Mouse (Mus musculus): ENCODE results near the gene Cdh13. TPM values are rescaled to one million over a fixed set of nuclear protein-coding genes. Genes with fewer than 3 reads are reported as not detected.
A peak's percentile ranks its signal among the peaks of the same experiment; 100 is the strongest.

Gene Cdh13
- polyA plus RNA-seq, 1 experiment from 2014 or later: 18.5 TPM

- TF ChIP-seq CTCF (IDR thresholded peaks at IDR 0.05; ENCODE audit: low read depth) (no peak), EP300 (optimal IDR thresholded peaks at IDR 0.05) (no peak)
- Histone ChIP-seq H3K27me3 (ENCODE audit: control insufficient read depth, insufficient read depth, low read length) (no peaks in the 10 kb centered on the region), H3K4me3 (ENCODE audit: low read depth, low read length) (no peak overlapping the region), H3K9ac (ENCODE audit: low read length) (0 out of 2 replicates have a peak overlapping the region, but pooled peaks have one; percentile 27), H3K4me1 (replicated peaks; ENCODE audit: control insufficient read depth, insufficient read depth) (no peaks in the 10 kb centered on the region), H3K4me2 (replicated peaks; ENCODE audit: low read depth) (no peak overlapping the region), H3K9me3 (ENCODE audit: control insufficient read depth, low read length) (no peaks in the 10 kb centered on the region), H3K27ac (replicated peaks) (no peak overlapping the region), H3K36me3 (ENCODE audit: control insufficient read depth, insufficient read depth, low read length) (no peaks in the 10 kb centered on the region)
- DNase-seq (ENCODE audit: low spot score) (no peak), ATAC-seq (ENCODE audit: low FRiP score, low TSS enrichment) (no peak)
- WGBS: 9% methylated on average over 6 of the region's 6 CpGs
Observed at GRCm38 (mm10) chr8:119098261-119098660, 814.7 kb downstream of the Cdh13 start.

- no peak for DNase-seq (ENCODE audit: low spot score)
- H3K36me3 ChIP-seq (ENCODE audit: control insufficient read depth, insufficient read depth, low read length): no peaks in the 10 kb centered on the region
- H3K27me3 ChIP-seq (ENCODE audit: control insufficient read depth, insufficient read depth, low read length): no peaks in the 10 kb centered on the region
- H3K4me3 ChIP-seq (ENCODE audit: low read depth, low read length): no peak overlapping the region
- WGBS: 57% methylated on average over 6 of the region's 6 CpGs
- H3K4me2 ChIP-seq (replicated peaks; ENCODE audit: low read depth): no peak overlapping the region
- H3K9me3 ChIP-seq (ENCODE audit: control insufficient read depth, low read length): no peaks in the 10 kb centered on the region
- H3K27ac ChIP-seq (replicated peaks): no peak overlapping the region
- H3K9ac ChIP-seq (ENCODE audit: low read length): no peak overlapping the region
- no peak for TF ChIP-seq CTCF (IDR thresholded peaks at IDR 0.05; ENCODE audit: low read depth)
- TF ChIP-seq EP300 (optimal IDR thresholded peaks at IDR 0.05): no peak
- H3K4me1 ChIP-seq (replicated peaks; ENCODE audit: control insufficient read depth, insufficient read depth): no peaks in the 10 kb centered on the region
- ATAC-seq (ENCODE audit: low FRiP score, low TSS enrichment): no peak
Observed at GRCm38 (mm10) chr8:119102871-119103270, 819.3 kb downstream of the Cdh13 start.

- Histone ChIP-seq H3K27ac (replicated peaks) (no peak overlapping the region), H3K9ac (ENCODE audit: low read length) (no peak overlapping the region), H3K4me2 (replicated peaks; ENCODE audit: low read depth) (no peak overlapping the region), H3K36me3 (ENCODE audit: control insufficient read depth, insufficient read depth, low read length) (no peaks in the 10 kb centered on the region), H3K4me3 (ENCODE audit: low read depth, low read length) (no peak overlapping the region), H3K9me3 (ENCODE audit: control insufficient read depth, low read length) (no peaks in the 10 kb centered on the region), H3K4me1 (replicated peaks; ENCODE audit: control insufficient read depth, insufficient read depth) (no peaks in the 10 kb centered on the region), H3K27me3 (ENCODE audit: control insufficient read depth, insufficient read depth, low read length) (no peaks in the 10 kb centered on the region)
- ATAC-seq (ENCODE audit: low FRiP score, low TSS enrichment): no peak
- 75% methylated on average over 7 of the region's 7 CpGs for WGBS
- DNase-seq (ENCODE audit: low spot score): no peak
- no peak for TF ChIP-seq CTCF (IDR thresholded peaks at IDR 0.05; ENCODE audit: low read depth)
- TF ChIP-seq EP300 (optimal IDR thresholded peaks at IDR 0.05): no peak
Observed at GRCm38 (mm10) chr8:119109655-119110054, 826.1 kb downstream of the Cdh13 start.

- Histone ChIP-seq H3K9me3 (ENCODE audit: control insufficient read depth, low read length) (no peaks in the 10 kb centered on the region), H3K27ac (replicated peaks) (no peak overlapping the region), H3K27me3 (ENCODE audit: control insufficient read depth, insufficient read depth, low read length) (no peaks in the 10 kb centered on the region), H3K4me3 (ENCODE audit: low read depth, low read length) (no peak overlapping the region), H3K4me2 (replicated peaks; ENCODE audit: low read depth) (no peak overlapping the region), H3K9ac (ENCODE audit: low read length) (no peak overlapping the region), H3K36me3 (ENCODE audit: control insufficient read depth, insufficient read depth, low read length) (no peaks in the 10 kb centered on the region), H3K4me1 (replicated peaks; ENCODE audit: control insufficient read depth, insufficient read depth) (no peaks in the 10 kb centered on the region)
- ATAC-seq (ENCODE audit: low FRiP score, low TSS enrichment): no peak
- no peak for DNase-seq (ENCODE audit: low spot score)
- 85% methylated on average over 3 of the region's 3 CpGs for WGBS
- TF ChIP-seq EP300 (optimal IDR thresholded peaks at IDR 0.05) (no peak), CTCF (IDR thresholded peaks at IDR 0.05; ENCODE audit: low read depth) (no peak)
Observed at GRCm38 (mm10) chr8:119112861-119113260, 829.3 kb downstream of the Cdh13 start.

GRCm38 (mm10) chr8:119121236-119121635 lies 837.7 kb downstream of the Cdh13 start:
- TF ChIP-seq CTCF (IDR thresholded peaks at IDR 0.05; ENCODE audit: low read depth): no peak
- no peak for TF ChIP-seq EP300 (optimal IDR thresholded peaks at IDR 0.05)
- WGBS: 56% methylated on average over 13 of the region's 13 CpGs
- H3K4me1 ChIP-seq (replicated peaks; ENCODE audit: control insufficient read depth, insufficient read depth): no peaks in the 10 kb centered on the region
- DNase-seq (ENCODE audit: low spot score) (no peak), ATAC-seq (ENCODE audit: low FRiP score, low TSS enrichment) (no peak)
- H3K27me3 ChIP-seq (ENCODE audit: control insufficient read depth, insufficient read depth, low read length): no peaks in the 10 kb centered on the region
- no peaks in the 10 kb centered on the region for H3K9me3 ChIP-seq (ENCODE audit: control insufficient read depth, low read length)
- no peaks in the 10 kb centered on the region for H3K36me3 ChIP-seq (ENCODE audit: control insufficient read depth, insufficient read depth, low read length)
- no peak overlapping the region for H3K9ac ChIP-seq (ENCODE audit: low read length)
- no peak overlapping the region for H3K4me3 ChIP-seq (ENCODE audit: low read depth, low read length)
- H3K4me2 ChIP-seq (replicated peaks; ENCODE audit: low read depth): no peak overlapping the region
- H3K27ac ChIP-seq (replicated peaks): no peak overlapping the region

- Histone ChIP-seq H3K4me3 (ENCODE audit: low read depth, low read length) (no peak overlapping the region), H3K27me3 (ENCODE audit: control insufficient read depth, insufficient read depth, low read length) (no peaks in the 10 kb centered on the region), H3K4me2 (replicated peaks; ENCODE audit: low read depth) (no peak overlapping the region), H3K4me1 (replicated peaks; ENCODE audit: control insufficient read depth, insufficient read depth) (no peaks in the 10 kb centered on the region), H3K9ac (ENCODE audit: low read length) (no peak overlapping the region), H3K9me3 (ENCODE audit: control insufficient read depth, low read length) (no peaks in the 10 kb centered on the region), H3K36me3 (ENCODE audit: control insufficient read depth, insufficient read depth, low read length) (no peaks in the 10 kb centered on the region), H3K27ac (replicated peaks) (0 out of 2 replicates have a peak overlapping the region, but pooled peaks have one; percentile 18)
- WGBS: 35% methylated on average over 8 of the region's 8 CpGs
- ATAC-seq (ENCODE audit: low FRiP score, low TSS enrichment) (no peak), DNase-seq (ENCODE audit: low spot score) (no peak)
- TF ChIP-seq EP300 (optimal IDR thresholded peaks at IDR 0.05) (no peak), CTCF (IDR thresholded peaks at IDR 0.05; ENCODE audit: low read depth) (no peak)
Observed at GRCm38 (mm10) chr8:119127841-119128240, 844.3 kb downstream of the Cdh13 start.

Measured in stomach, postnatal 0 days (tissue).